Mouse (Mus musculus) hindbrain, postnatal 0 days (tissue): ENCODE measurements around the gene Necap2. TPM values are rescaled to one million over a fixed set of nuclear protein-coding genes. Genes with fewer than 3 reads are reported as not detected.

ENCODE experiments used
- ATAC-seq: fragments of 200-750 bp; cut with Nextera tagmentation; 2 replicates; pipeline ENCODE4 v1.8.0; 2017; ENCODE audit warnings: mild to moderate bottlenecking, moderate TSS enrichment, moderate library complexity
- DNase-seq: peaks from one replicate; pipeline ENCODE4 v3.0.0-alpha.2; 2015; ENCODE audit warnings: low spot score
- H3K27ac ChIP-seq: fragments of 300-500 bp; sonication (generic); 2 replicates; pipeline ENCODE4 v1.5.1; 2014; ENCODE audit warnings: mild to moderate bottlenecking
- H3K27me3 ChIP-seq: fragments of 300-500 bp; sonication (generic); 2 replicates; pipeline ENCODE4 v1.6.1; 2014; ENCODE audit warnings: low read length, mixed read lengths; ENCODE audit not compliant: insufficient read depth
- H3K36me3 ChIP-seq: fragments of 300-500 bp; sonication (generic); 2 replicates; pipeline ENCODE4 v1.6.1; 2014; ENCODE audit warnings: low read length, mixed read lengths; ENCODE audit not compliant: insufficient read depth
- H3K4me1 ChIP-seq: fragments of 300-500 bp; sonication (generic); 2 replicates; pipeline ENCODE4 v1.6.1; 2014; ENCODE audit warnings: antibody characterized with exemption, low read length, mixed read lengths; ENCODE audit not compliant: insufficient read depth
- H3K4me2 ChIP-seq: fragments of 300-500 bp; sonication (generic); 2 replicates; pipeline ENCODE4 v1.6.1; 2014; ENCODE audit warnings: low read depth, mild to moderate bottlenecking, low read length, moderate library complexity, mixed read lengths
- H3K4me3 ChIP-seq: fragments of 300-500 bp; sonication (generic); 2 replicates; pipeline ENCODE4 v1.5.1; 2014; ENCODE audit warnings: low read length
- H3K9ac ChIP-seq: fragments of 300-500 bp; sonication (generic); replicated peaks from 2 replicates; pipeline ENCODE4 v1.6.1; 2014; ENCODE audit warnings: mild to moderate bottlenecking, low read length, moderate library complexity, mixed read lengths
- H3K9me3 ChIP-seq: fragments of 300-500 bp; sonication (generic); 2 replicates; pipeline ENCODE4 v1.6.1; 2016; ENCODE audit warnings: low read length, mixed read lengths
- CTCF ChIP-seq: IDR thresholded peaks from 2 replicates; pipeline ENCODE4 v1.5.1; 2016; ENCODE audit warnings: antibody characterized with exemption, control low read depth, low read depth
- WGBS: fragments of 180-500 bp; shearing (Covaris S2); extraction: QIAGEN DNeasy Blood & Tissue Kit; methylation state at CpG from one replicate; pipeline ENCODE4 v1.1.7; 2014; 5-methylcytosine and 5-hydroxymethylcytosine counted together
- polyA plus RNA-seq: library from polyadenylated mRNA; unstranded; fragments of >200 nt; fragmentation: Nextera tagmentation; extraction: Ambion mirVana; gene quantifications from 2 replicates; pipeline ENCODE4 v1.2.1, GENCODE M21; 2015
- total RNA-seq: library from RNA; depleted of rRNA; stranded (reverse); fragments of >200 nt; gene quantifications from 2 replicates; pipeline ENCODE4 v1.2.3, GENCODE M21; 2014

Necap2 gene
- total and polyA plus RNA-seq, 2 experiments from 2014 or later = 51.5 to 67.5 TPM

DNA sequence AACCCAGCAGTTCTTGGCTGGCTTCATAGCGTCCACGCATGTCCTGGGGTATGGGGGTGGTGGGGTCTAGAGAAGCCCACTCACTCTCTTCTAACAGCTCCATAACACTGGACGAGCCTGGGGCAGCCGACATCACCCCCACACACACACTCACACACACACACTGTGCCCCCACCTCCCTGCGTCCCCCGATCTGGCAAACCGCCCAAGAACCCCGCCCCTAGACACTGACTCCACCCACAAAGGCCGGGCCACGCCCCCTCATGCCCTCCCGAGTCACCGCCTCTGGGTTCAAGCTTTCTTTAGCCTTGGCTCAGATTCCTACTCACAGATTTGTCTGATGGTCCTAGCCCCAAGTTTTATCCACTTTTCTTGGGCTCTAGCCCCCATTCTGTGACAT lies 37.0 kb downstream of the Necap2 start:
- Histone ChIP-seq H3K4me1 (no peaks in the 10 kb centered on the region), H3K9me3 (no peaks in the 10 kb centered on the region), H3K27me3 (no peaks in the 10 kb centered on the region), H3K4me2 (no peak overlapping the region), H3K27ac (no peak overlapping the region), H3K4me3 (no peak overlapping the region), H3K36me3 (no peaks in the 10 kb centered on the region), H3K9ac (no peak overlapping the region)
- no peak for DNase-seq
- TF ChIP-seq CTCF = no peak
- WGBS = 47% methylated on average over 12 of the region's 12 CpGs
- ATAC-seq = no peak

DNA sequence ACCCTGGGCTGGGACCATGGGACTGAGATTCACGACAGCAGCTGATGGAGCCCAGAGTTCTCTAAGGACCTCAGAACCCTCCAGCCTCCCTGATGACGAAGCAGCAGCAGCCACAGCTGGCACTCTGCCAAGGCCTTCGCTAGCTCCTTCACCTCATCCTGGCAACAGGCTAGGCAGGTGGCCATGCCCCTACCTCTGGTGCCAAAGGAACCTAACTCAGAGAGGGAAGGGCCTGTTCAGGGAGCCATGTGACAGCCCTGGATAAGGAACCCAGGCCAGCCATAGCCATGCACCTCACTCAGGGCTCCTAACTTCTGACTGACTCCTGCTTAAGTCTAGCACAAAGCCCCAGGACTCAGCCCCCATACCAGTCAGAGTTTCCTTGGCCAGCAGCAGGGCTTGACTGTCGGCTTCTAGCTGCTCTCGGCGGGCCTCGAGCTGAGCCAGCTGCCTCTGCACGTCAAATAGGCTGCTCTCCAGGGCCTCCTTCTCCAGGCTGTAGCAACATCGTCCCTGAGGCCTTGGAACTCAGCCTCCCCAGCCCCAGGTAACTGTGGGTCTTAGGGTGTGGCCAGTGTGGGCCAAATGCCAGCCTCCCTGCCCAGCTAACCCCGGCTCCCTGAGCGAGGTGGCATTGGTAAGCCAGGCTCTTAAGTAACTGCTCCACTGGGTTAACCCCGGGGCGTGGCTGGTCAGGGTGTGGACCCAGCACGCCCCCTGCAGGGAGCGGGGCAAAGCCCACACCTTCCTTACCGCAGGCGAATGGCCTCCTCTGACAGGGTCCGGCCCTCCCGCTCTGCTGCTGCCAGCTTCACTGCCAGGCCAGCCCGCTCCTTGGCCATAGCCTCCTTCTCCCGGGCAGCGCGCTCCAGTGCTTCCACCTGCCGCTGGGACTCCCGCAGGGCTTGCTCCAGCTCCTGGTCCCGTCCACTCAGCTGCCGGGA lies 44.3 kb downstream of the Necap2 start:
- Histone ChIP-seq H3K27me3 (no peaks in the 10 kb centered on the region), H3K9me3 (no peaks in the 10 kb centered on the region), H3K4me1 (no peaks in the 10 kb centered on the region), H3K4me2 (no peak overlapping the region), H3K9ac (no peak overlapping the region), H3K4me3 (no peak overlapping the region), H3K27ac (no peak overlapping the region), H3K36me3 (peaks cover 10% of the 10 kb centered on the region)
- WGBS = 48% methylated on average over 24 of the region's 27 CpGs
- no peak for ATAC-seq
- DNase-seq = no peak
- peak; percentile 23; the same call in 1 of the 2 replicates for TF ChIP-seq CTCF

GRCm38 (mm10) chr4:141031733-141032132 lies 46.4 kb downstream of the Necap2 start:
- DNase-seq (peak; percentile 86), ATAC-seq (peak; percentile 75)
- TF ChIP-seq CTCF = peak; percentile 99
- H3K9me3 ChIP-seq = no peaks in the 10 kb centered on the region
- no peak overlapping the region for H3K9ac ChIP-seq
- H3K27ac ChIP-seq = no peak overlapping the region
- peaks cover 13% of the 10 kb centered on the region for H3K36me3 ChIP-seq
- H3K27me3 ChIP-seq = no peaks in the 10 kb centered on the region
- H3K4me3 ChIP-seq = no peak overlapping the region
- no peaks in the 10 kb centered on the region for H3K4me1 ChIP-seq
- WGBS = 14% methylated on average over 6 of the region's 6 CpGs
- H3K4me2 ChIP-seq = no peak overlapping the region

DNA sequence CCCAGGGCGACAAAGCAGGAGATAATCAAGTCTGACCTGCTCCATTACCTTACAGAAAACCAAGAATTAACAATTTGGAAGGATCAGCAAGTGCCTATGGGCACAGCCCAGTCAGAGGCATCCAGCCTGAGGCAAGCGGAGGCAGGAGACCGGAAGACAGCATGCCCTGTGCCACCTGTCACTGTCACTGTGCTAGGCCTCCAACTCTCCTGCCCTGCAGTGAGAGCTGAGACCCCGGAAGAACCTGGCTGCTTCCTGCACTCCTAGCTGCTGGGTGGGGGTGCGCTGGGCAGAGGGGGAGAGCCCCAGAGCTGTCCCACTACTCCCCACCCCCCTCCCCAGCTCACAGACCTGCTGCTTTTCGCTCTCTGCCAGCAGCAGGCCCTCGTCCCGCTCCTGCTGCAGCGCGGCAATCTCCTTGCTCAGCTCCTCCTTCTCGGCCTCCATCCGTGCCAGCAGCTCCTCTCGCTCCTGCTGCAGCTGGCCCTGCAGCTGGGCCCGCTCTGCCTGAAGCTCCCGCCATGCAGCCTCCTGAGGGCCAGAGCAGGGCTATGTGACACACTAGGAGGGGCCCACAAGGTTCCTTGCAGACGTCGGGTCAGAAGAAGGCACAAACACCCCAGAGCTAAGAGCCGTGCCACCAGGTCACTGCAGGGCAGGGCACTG lies 47.5 kb downstream of the Necap2 start:
- Histone ChIP-seq H3K27me3 (no peaks in the 10 kb centered on the region), H3K9me3 (no peaks in the 10 kb centered on the region), H3K36me3 (peaks cover 16% of the 10 kb centered on the region), H3K4me3 (no peak overlapping the region), H3K4me2 (no peak overlapping the region), H3K27ac (no peak overlapping the region), H3K4me1 (no peaks in the 10 kb centered on the region), H3K9ac (no peak overlapping the region)
- WGBS = 76% methylated on average over 18 of the region's 18 CpGs
- TF ChIP-seq CTCF = no peak
- DNase-seq (no peak), ATAC-seq (no peak)

- H3K4me3 ChIP-seq = no peak overlapping the region
- H3K4me2 ChIP-seq = no peak overlapping the region
- H3K36me3 ChIP-seq = peaks cover 12% of the 10 kb centered on the region
- no peak overlapping the region for H3K27ac ChIP-seq
- H3K9me3 ChIP-seq = no peaks in the 10 kb centered on the region
- peaks cover 13% of the 10 kb centered on the region; the same call in 1 of the 2 replicates for H3K4me1 ChIP-seq
- WGBS = 85% methylated on average over 22 of the region's 27 CpGs
- no peak overlapping the region for H3K9ac ChIP-seq
- no peak for TF ChIP-seq CTCF
- ATAC-seq = no peak
- no peak for DNase-seq
- H3K27me3 ChIP-seq = no peaks in the 10 kb centered on the region
Observed at GRCm38 (mm10) chr4:141024992-141025391, 53.2 kb downstream of the Necap2 start.

DNA sequence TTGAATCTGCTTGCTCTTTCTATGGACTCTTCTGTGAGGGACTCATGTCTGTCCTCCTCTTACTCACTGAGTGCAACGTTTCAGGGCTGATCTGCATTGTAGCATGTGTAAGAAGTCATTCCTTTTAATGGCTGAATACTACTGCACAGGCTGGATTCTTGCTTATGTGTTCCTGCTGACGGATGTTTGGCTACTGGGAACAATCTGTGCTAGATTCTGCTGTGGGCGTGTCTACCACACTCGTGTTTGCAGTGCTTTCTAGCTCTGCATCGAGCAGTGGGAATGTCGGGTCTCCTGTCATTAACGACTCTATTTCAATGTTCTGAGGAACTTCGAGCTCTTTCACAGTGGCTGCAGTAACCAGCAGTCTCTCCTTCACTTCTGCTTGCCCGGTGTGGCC lies 54.1 kb downstream of the Necap2 start:
- H3K4me3 ChIP-seq = no peak overlapping the region
- DNase-seq (no peak), ATAC-seq (no peak)
- no peaks in the 10 kb centered on the region for H3K27me3 ChIP-seq
- peaks cover 9% of the 10 kb centered on the region for H3K36me3 ChIP-seq
- peaks cover 13% of the 10 kb centered on the region; the same call in 1 of the 2 replicates for H3K4me1 ChIP-seq
- no peak overlapping the region for H3K27ac ChIP-seq
- H3K4me2 ChIP-seq = no peak overlapping the region
- whole genome bisulfite sequencing = 68% methylated on average over 9 of the region's 9 CpGs
- no peak for TF ChIP-seq CTCF
- H3K9ac ChIP-seq = no peak overlapping the region
- H3K9me3 ChIP-seq = no peaks in the 10 kb centered on the region
